Mouse (Mus musculus) liver, postnatal 0 days (tissue): ENCODE results near the gene 2210016L21Rik.

Experiments used
- CTCF ChIP-seq: sonication (generic); IDR thresholded peaks from 2 replicates; pipeline ENCODE4 v1.5.1; 2016; ENCODE audit warnings: antibody characterized with exemption, low read depth
- EP300 ChIP-seq: IDR thresholded peaks from 2 replicates; pipeline ENCODE4 v1.6.1; 2016; ENCODE audit warnings: antibody characterized with exemption, low read depth, mild to moderate bottlenecking

DNA sequence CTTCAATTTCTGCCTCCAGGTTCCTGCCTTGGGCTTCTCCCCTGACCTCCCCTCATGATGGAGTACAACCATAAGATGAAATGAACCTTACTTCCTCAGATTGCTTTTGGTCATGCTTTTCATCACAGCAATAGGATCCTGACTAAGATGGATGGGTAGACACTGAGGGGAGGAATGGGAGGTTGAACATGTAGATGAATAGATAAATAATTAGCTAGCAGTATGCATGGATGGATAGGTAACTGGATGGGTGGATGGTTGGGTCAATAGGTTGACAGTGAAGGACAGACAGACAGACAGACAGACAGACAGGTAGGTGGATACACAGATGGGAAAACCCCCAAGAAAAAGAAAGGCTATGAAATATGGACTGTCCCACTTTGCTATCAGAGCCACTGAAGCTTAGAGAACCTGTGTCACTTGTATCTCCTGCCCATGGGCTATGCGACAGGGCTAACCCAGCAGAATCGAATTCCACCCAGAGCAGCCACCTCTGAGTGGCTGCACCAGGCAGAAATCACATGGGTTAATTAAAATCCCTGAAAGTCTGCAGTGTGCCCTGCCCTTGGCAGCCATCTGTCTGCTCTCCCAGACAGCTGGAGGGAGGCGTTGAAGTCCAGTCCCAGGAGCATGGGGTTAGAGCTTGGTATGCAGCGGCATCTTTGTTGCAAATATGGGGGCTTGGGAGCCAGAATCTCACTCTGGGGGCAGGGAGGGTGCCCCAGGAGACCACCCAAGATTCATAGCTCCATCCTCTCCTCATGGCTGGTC lies 19.8 kb downstream of the 2210016L21Rik start:
- TF ChIP-seq EP300 (no peak), CTCF (no peak)
